Mouse (Mus musculus) liver, embryonic 11.5 days (tissue): ENCODE data around the gene Pole2. TPM values are rescaled to one million over a fixed set of nuclear protein-coding genes. Genes with fewer than 3 reads are reported as not detected.
A peak's percentile ranks its signal among the peaks of the same experiment; 100 is the strongest.

Experiments used
- ATAC-seq: fragments of 200-750 bp; cut with Nextera tagmentation; replicated peaks from 2 replicates; pipeline ENCODE4 v1.8.0; 2017; ENCODE audit warnings: moderate number of reproducible peaks, mild to moderate bottlenecking, moderate TSS enrichment, moderate library complexity; ENCODE audit not compliant: low FRiP score
- DNase-seq: peaks from one replicate; pipeline ENCODE4 v3.0.0-alpha.2; 2017; ENCODE audit warnings: low spot score
- H3K27ac ChIP-seq: fragments of 300-500 bp; sonication (generic); 2 replicates; pipeline ENCODE4 v1.5.1; 2014; ENCODE audit warnings: mild to moderate bottlenecking, low read depth, low read length, control low read depth
- H3K27me3 ChIP-seq: fragments of 300-500 bp; sonication (generic); replicated peaks from 2 replicates; pipeline ENCODE4 v1.6.1; 2014; ENCODE audit warnings: low read length, mixed read lengths; ENCODE audit not compliant: control insufficient read depth, insufficient read depth
- H3K36me3 ChIP-seq: fragments of 300-500 bp; sonication (generic); 2 replicates; pipeline ENCODE4 v1.6.1; 2014; ENCODE audit warnings: mild to moderate bottlenecking, low read length, moderate library complexity, mixed read lengths; ENCODE audit not compliant: control insufficient read depth, insufficient read depth
- H3K4me1 ChIP-seq: fragments of 300-500 bp; sonication (generic); replicated peaks from 2 replicates; pipeline ENCODE4 v1.6.1; 2014; ENCODE audit warnings: low read length, mixed read lengths; ENCODE audit not compliant: control insufficient read depth, insufficient read depth
- H3K4me2 ChIP-seq: fragments of 300-500 bp; sonication (generic); 2 replicates; pipeline ENCODE4 v1.6.1; 2014; ENCODE audit warnings: mild to moderate bottlenecking, control low read depth, moderate library complexity
- H3K4me3 ChIP-seq: fragments of 300-500 bp; sonication (generic); 2 replicates; pipeline ENCODE4 v1.5.1; 2014; ENCODE audit warnings: low read depth, low read length, control low read depth
- H3K9ac ChIP-seq: fragments of 300-500 bp; sonication (generic); 2 replicates; pipeline ENCODE4 v1.6.1; 2014; ENCODE audit warnings: low read depth, low read length, control low read depth
- H3K9me3 ChIP-seq: fragments of 300-500 bp; sonication (generic); 2 replicates; pipeline ENCODE4 v1.6.1; 2016; ENCODE audit warnings: low read length, inconsistent platforms, mixed read lengths; ENCODE audit not compliant: control insufficient read depth
- whole genome bisulfite sequencing: fragments of 180-500 bp; shearing (Covaris S2); extraction: QIAGEN DNeasy Blood & Tissue Kit; methylation state at CpG from one replicate; pipeline ENCODE4 v1.1.7; 2014; 5-methylcytosine and 5-hydroxymethylcytosine counted together
- polyA plus RNA-seq: library from polyadenylated mRNA; unstranded; fragments of >200 nt; fragmentation: Nextera tagmentation; extraction: Ambion mirVana; gene quantifications from 2 replicates; pipeline ENCODE4 v1.2.1, GENCODE M21; 2014

Gene Pole2
- polyA plus RNA-seq, 1 experiment from 2014 or later: 42.5 TPM

- no peak for ATAC-seq
- DNase-seq: no peak
Measured at GRCm38 (mm10) chr12:69204052-69204833, 23.8 kb downstream of the Pole2 start, which contains the start of gene Gm49384. TSS of gene Gm49384 (minus strand) at chr12:69204267.

GRCm38 (mm10) chr12:69198985-69199384 is 29.0 kb downstream of the Pole2 start:
- H3K27ac ChIP-seq: no peak overlapping the region
- ATAC-seq (no peak), DNase-seq (no peak)
- no peak overlapping the region for H3K9ac ChIP-seq
- no peaks in the 10 kb centered on the region for H3K27me3 ChIP-seq
- no peaks in the 10 kb centered on the region for H3K9me3 ChIP-seq
- H3K36me3 ChIP-seq: peaks cover 23% of the 10 kb centered on the region; the same call in 1 of the 2 replicates
- peak overlapping the region; percentile 99 for H3K4me3 ChIP-seq
- H3K4me1 ChIP-seq: peaks cover 13% of the 10 kb centered on the region
- H3K4me2 ChIP-seq: peak overlapping the region; percentile 82

More at GRCm38 (mm10) chr12:69204052-69204833, 23.8 kb downstream of the Pole2 start, which contains the start of gene Gm49384:
- Histone ChIP-seq H3K27ac (no peak within 1 kb of the TSS), H3K4me3 (no peak within 1 kb of the TSS), H3K9ac (no peak within 1 kb of the TSS), H3K4me1 (peaks cover 3% of the 10 kb centered on the region), H3K4me2 (no peak within 1 kb of the TSS), H3K27me3 (no peaks in the 10 kb centered on the region), H3K9me3 (no peaks in the 10 kb centered on the region), H3K36me3 (peaks cover 26% of the 10 kb centered on the region)
- 84% methylated on average over 16 of the region's 16 CpGs for WGBS

GRCm38 (mm10) chr12:69198164-69198535 is 29.8 kb downstream of the Pole2 start, which contains the start of gene Dnaaf2:
TSS of gene Dnaaf2 (minus strand) at chr12:69198429.
- DNase-seq: peak; percentile 82
- peak; percentile 42 for ATAC-seq
- Histone ChIP-seq H3K4me3 (peak within 1 kb of the TSS; percentile 99), H3K27me3 (no peaks in the 10 kb centered on the region), H3K27ac (peak within 1 kb of the TSS; percentile 89), H3K9ac (peak within 1 kb of the TSS; percentile 96), H3K4me1 (peaks cover 14% of the 10 kb centered on the region), H3K36me3 (peaks cover 20% of the 10 kb centered on the region; the same call in 1 of the 2 replicates), H3K4me2 (peak within 1 kb of the TSS; percentile 82), H3K9me3 (no peaks in the 10 kb centered on the region)
- under 1% methylated on average over 18 of the region's 18 CpGs for WGBS

GRCm38 (mm10) chr12:69197378-69198163 is 30.4 kb downstream of the Pole2 start:
- H3K27ac ChIP-seq: peak overlapping the region; percentile 89
- peaks cover 14% of the 10 kb centered on the region for H3K4me1 ChIP-seq
- peak overlapping the region; percentile 96 for H3K9ac ChIP-seq
- under 1% methylated on average over 94 of the region's 94 CpGs for WGBS
- peaks cover 20% of the 10 kb centered on the region; the same call in 1 of the 2 replicates for H3K36me3 ChIP-seq
- no peaks in the 10 kb centered on the region for H3K9me3 ChIP-seq
- ATAC-seq: peak; percentile 77
- peak overlapping the region; percentile 82 for H3K4me2 ChIP-seq
- DNase-seq: peak; percentile 72
- H3K27me3 ChIP-seq: no peaks in the 10 kb centered on the region
- peak overlapping the region; percentile 99 for H3K4me3 ChIP-seq

- DNase-seq (peak; percentile 79), ATAC-seq (peak; percentile 72)
- Histone ChIP-seq H3K9me3 (no peaks in the 10 kb centered on the region), H3K27me3 (no peaks in the 10 kb centered on the region), H3K4me3 (peak within 1 kb of the TSS; percentile 99), H3K9ac (peak within 1 kb of the TSS; percentile 96), H3K27ac (peak within 1 kb of the TSS; percentile 89), H3K4me2 (peak within 1 kb of the TSS; percentile 82), H3K36me3 (peaks cover 16% of the 10 kb centered on the region; the same call in 1 of the 2 replicates), H3K4me1 (peaks cover 14% of the 10 kb centered on the region)
- under 1% methylated on average over 75 of the region's 75 CpGs for WGBS
Measured at GRCm38 (mm10) chr12:69196444-69197377, 31.3 kb downstream of the Pole2 start, which contains the start of gene Gm49383. TSS of gene Gm49383 (minus strand) at chr12:69197104.

- H3K27ac ChIP-seq: no peak overlapping the region
- no peak overlapping the region for H3K4me3 ChIP-seq
- H3K9ac ChIP-seq: no peak overlapping the region
- WGBS: 89% methylated on average over 2 of the region's 2 CpGs
- H3K27me3 ChIP-seq: no peaks in the 10 kb centered on the region
- ATAC-seq: no peak
- peaks cover 15% of the 10 kb centered on the region for H3K36me3 ChIP-seq
- H3K4me2 ChIP-seq: no peak overlapping the region
- DNase-seq: no peak
- no peaks in the 10 kb centered on the region for H3K9me3 ChIP-seq
- H3K4me1 ChIP-seq: peaks cover 2% of the 10 kb centered on the region; the same call in 1 of the 2 replicates
Measured at GRCm38 (mm10) chr12:69192637-69193036, 35.4 kb downstream of the Pole2 start.

- H3K27me3 ChIP-seq: no peaks in the 10 kb centered on the region
- no peak overlapping the region for H3K4me3 ChIP-seq
- DNase-seq: no peak
- 71% methylated on average over 5 of the region's 5 CpGs for WGBS
- H3K9ac ChIP-seq: no peak overlapping the region
- H3K4me2 ChIP-seq: no peak overlapping the region
- H3K4me1 ChIP-seq: peaks cover 7% of the 10 kb centered on the region; the same call in 1 of the 2 replicates
- no peak overlapping the region for H3K27ac ChIP-seq
- H3K36me3 ChIP-seq: peaks cover 15% of the 10 kb centered on the region
- H3K9me3 ChIP-seq: no peaks in the 10 kb centered on the region
- no peak for ATAC-seq
Measured at GRCm38 (mm10) chr12:69191396-69191795, 36.6 kb downstream of the Pole2 start.

- no peaks in the 10 kb centered on the region for H3K9me3 ChIP-seq
Measured at GRCm38 (mm10) chr12:69190522-69190921, 37.5 kb downstream of the Pole2 start.

More at GRCm38 (mm10) chr12:69190522-69190921, 37.5 kb downstream of the Pole2 start:
- no peaks in the 10 kb centered on the region for H3K27me3 ChIP-seq
- H3K27ac ChIP-seq: no peak overlapping the region
- peaks cover 10% of the 10 kb centered on the region for H3K4me1 ChIP-seq
- no peak overlapping the region for H3K4me3 ChIP-seq
- whole genome bisulfite sequencing: 93% methylated on average over 1 of the region's 1 CpGs
- H3K4me2 ChIP-seq: no peak overlapping the region
- no peak overlapping the region for H3K9ac ChIP-seq
- peaks cover 15% of the 10 kb centered on the region for H3K36me3 ChIP-seq
- ATAC-seq: no peak
- DNase-seq: no peak
